Mouse (Mus musculus): ENCODE results near the gene Pnpla3.

- TF ChIP-seq POLR2A (IDR thresholded peaks at IDR 0.05; ENCODE audit: insufficient read depth, low read depth, low read length): peak; percentile 54; the same call in 1 of the 2 replicates
- no peak for TF ChIP-seq CTCF (IDR thresholded peaks at IDR 0.05)
Measured at GRCm38 (mm10) chr15:84231113-84231712, 63.6 kb downstream of the Pnpla3 start.
